Mouse (Mus musculus) ES-Bruce4 (cell line): Measurements from ENCODE around the gene Mfap1a.

Experiments used
- CTCF ChIP-seq: IDR thresholded peaks from one replicate; pipeline ENCODE4 v1.8.1; 2011; ENCODE audit warnings: low read depth, low read length
- EP300 ChIP-seq: IDR thresholded peaks from 2 replicates; pipeline ENCODE4 v1.6.1; 2011; ENCODE audit warnings: low read depth, low read length; ENCODE audit not compliant: insufficient read depth
- POLR2A ChIP-seq: IDR thresholded peaks from one replicate; pipeline ENCODE4 v1.8.1; 2011; ENCODE audit warnings: low read length; ENCODE audit not compliant: insufficient read depth

DNA sequence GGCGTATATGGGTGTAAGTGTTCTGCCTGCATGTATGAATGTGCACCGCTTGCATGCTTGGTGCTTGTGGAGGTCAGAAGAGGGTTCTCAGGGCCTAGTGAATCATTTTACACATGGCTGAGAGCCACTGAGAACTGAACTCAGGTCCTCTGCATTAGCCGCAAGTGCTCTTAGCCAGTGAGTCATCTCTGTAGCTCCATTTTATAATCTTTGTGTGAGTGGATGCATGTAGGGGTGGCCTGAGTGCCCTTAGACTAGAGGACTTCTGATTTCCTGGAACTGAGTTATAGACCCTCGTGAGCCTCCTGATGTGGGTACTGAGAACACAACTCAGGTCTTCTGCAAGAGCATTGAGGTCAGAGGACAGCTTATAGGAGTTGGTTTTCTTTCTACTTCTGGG, 7.7 kb upstream of the Mfap1a start:
- TF ChIP-seq EP300 (no peak), CTCF (no peak), POLR2A (no peak)
